Mouse (Mus musculus) MEL (cell line): ENCODE measurements at regions not wholly inside any gene's neighbourhood (a gene's known extent, or its start where the extent isn't known, plus 50 kb on each side); places are given as distances from the start of the nearest gene placed in this dataset.

Source experiments
- DNase-seq: peaks from one replicate; pipeline ENCODE4 v3.0.0; 2011; ENCODE audit warnings: low read depth, low spot score
- H3K27ac ChIP-seq: 2 replicates; pipeline ENCODE4 v1.5.1; 2012; ENCODE audit warnings: low read depth, mild to moderate bottlenecking, control low read depth, low read length, moderate library complexity; ENCODE audit not compliant: control insufficient read depth
- H3K27me3 ChIP-seq, 2 experiments: fragments of 150-350 bp in 1 of 2; sonication (generic) in 1 of 2; 2 replicates each; pipeline ENCODE4 v1.6.1; 2012; ENCODE audit warnings: low read length in 2 of 2, mild to moderate bottlenecking in 2 of 2, improper control_type of control experiment in 1 of 2, moderate library complexity in 1 of 2; ENCODE audit not compliant: insufficient read depth in 2 of 2, control insufficient read depth in 1 of 2
- H3K36me3 ChIP-seq, 2 experiments: 2 replicates each; pipeline ENCODE4 v1.6.1; 2012 to 2014; ENCODE audit warnings: low read length in 2 of 2, improper control_type of control experiment in 1 of 2, inconsistent platforms in 1 of 2, mild to moderate bottlenecking in 1 of 2; ENCODE audit not compliant: insufficient read depth in 2 of 2, control insufficient read depth in 1 of 2
- H3K4me1 ChIP-seq, 2 experiments: fragments of 150-350 bp in 1 of 2; sonication (generic) in 1 of 2; 2 replicates each; pipeline ENCODE4 v1.6.1; 2012; ENCODE audit warnings: low read length in 2 of 2, improper control_type of control experiment in 1 of 2, mild to moderate bottlenecking in 1 of 2; ENCODE audit not compliant: insufficient read depth in 2 of 2, control insufficient read depth in 1 of 2
- H3K4me3 ChIP-seq, 2 experiments: fragments of 150-350 bp in 1 of 2; sonication (generic) in 1 of 2; 2 replicates each; pipeline ENCODE4 v1.5.1; 2012; ENCODE audit warnings: low read depth in 2 of 2, low read length in 2 of 2, mild to moderate bottlenecking in 2 of 2, moderate library complexity in 2 of 2, control low read depth in 1 of 2, improper control_type of control experiment in 1 of 2; ENCODE audit not compliant: control insufficient read depth in 1 of 2, insufficient read depth in 1 of 2
- H3K79me2 ChIP-seq: 2 replicates; pipeline ENCODE4 v1.6.1; 2012; ENCODE audit warnings: mild to moderate bottlenecking, low read length, moderate library complexity; ENCODE audit not compliant: control insufficient read depth, poor library complexity, insufficient read depth
- H3K9ac ChIP-seq: 2 replicates; pipeline ENCODE4 v1.6.1; 2012; ENCODE audit warnings: low read depth, mild to moderate bottlenecking, control low read depth, low read length, moderate library complexity; ENCODE audit not compliant: control insufficient read depth, poor library complexity, severe bottlenecking
- H3K9me3 ChIP-seq: fragments of 150-350 bp; sonication (generic); replicated peaks from 2 replicates; pipeline ENCODE4 v1.6.1; 2012; ENCODE audit warnings: mild to moderate bottlenecking, low read length, improper control_type of control experiment, moderate library complexity; ENCODE audit not compliant: insufficient read depth
- BHLHE40 ChIP-seq: IDR thresholded peaks from 2 replicates; pipeline ENCODE4 v1.6.1; 2012; ENCODE audit warnings: low read depth, mild to moderate bottlenecking, inconsistent platforms, low read length, improper control_type of control experiment, borderline replicate concordance
- CTCF ChIP-seq, 3 experiments: IDR thresholded peaks in 2 of 3; conservative IDR thresholded peaks in 1 of 3; 2 replicates each; pipeline ENCODE4 v1.5.1; 2011 to 2012; ENCODE audit warnings: low read length in 3 of 3, low read depth in 2 of 3, mild to moderate bottlenecking in 2 of 3, improper control_type of control experiment in 1 of 3, inconsistent platforms in 1 of 3, mixed read lengths in 1 of 3, moderate library complexity in 1 of 3; ENCODE audit not compliant: control insufficient read depth in 1 of 3, insufficient read depth in 1 of 3, poor library complexity in 1 of 3, severe bottlenecking in 1 of 3
- ELF1 ChIP-seq: IDR thresholded peaks from 2 replicates; pipeline ENCODE4 v1.6.1; 2014; ENCODE audit warnings: low read depth, mild to moderate bottlenecking, inconsistent platforms, low read length, improper control_type of control experiment, moderate library complexity
- EP300 ChIP-seq, 2 experiments: IDR thresholded peaks; 2 replicates each; pipeline ENCODE4 v1.6.1; 2011; ENCODE audit warnings: improper control_type of control experiment in 2 of 2, low read length in 2 of 2, low read depth in 1 of 2, mild to moderate bottlenecking in 1 of 2
- ETS1 ChIP-seq: IDR thresholded peaks from 2 replicates; pipeline ENCODE4 v1.6.1; 2012; ENCODE audit warnings: low read depth, mild to moderate bottlenecking, inconsistent platforms, low read length, improper control_type of control experiment, moderate library complexity
- GABPA ChIP-seq: IDR thresholded peaks from 2 replicates; pipeline ENCODE4 v1.6.1; 2012; ENCODE audit warnings: low read depth, mild to moderate bottlenecking, inconsistent platforms, low read length, improper control_type of control experiment, moderate library complexity
- JUND ChIP-seq: IDR thresholded peaks from 2 replicates; pipeline ENCODE4 v1.6.1; 2011; ENCODE audit warnings: low read depth, mild to moderate bottlenecking, improper control_type of control experiment, low read length
- KAT2A ChIP-seq: conservative IDR thresholded peaks from 2 replicates; pipeline ENCODE4 v1.6.1; 2012; ENCODE audit warnings: low read depth, low read length, improper control_type of control experiment, inconsistent platforms
- MAX ChIP-seq: IDR thresholded peaks from 2 replicates; pipeline ENCODE4 v1.6.1; 2011; ENCODE audit warnings: low read length, improper control_type of control experiment
- MAZ ChIP-seq: IDR thresholded peaks from 2 replicates; pipeline ENCODE4 v1.6.1; 2012; ENCODE audit warnings: low read depth, mild to moderate bottlenecking, inconsistent platforms, low read length, improper control_type of control experiment
- MXI1 ChIP-seq: IDR thresholded peaks from 2 replicates; pipeline ENCODE4 v1.6.1; 2011; ENCODE audit warnings: mild to moderate bottlenecking, low read depth, low read length, improper control_type of control experiment
- NELFE ChIP-seq: IDR thresholded peaks from 2 replicates; pipeline ENCODE4 v1.6.1; 2011; ENCODE audit warnings: low read depth, low read length, improper control_type of control experiment
- NRF1 ChIP-seq: IDR thresholded peaks from 2 replicates; pipeline ENCODE4 v1.6.1; 2014; ENCODE audit warnings: low read depth, mild to moderate bottlenecking, inconsistent platforms, low read length, improper control_type of control experiment, moderate library complexity; ENCODE audit not compliant: poor library complexity, insufficient read depth, severe bottlenecking
- RAD21 ChIP-seq: IDR thresholded peaks from 2 replicates; pipeline ENCODE4 v1.6.1; 2011; ENCODE audit warnings: mild to moderate bottlenecking, low read depth, low read length, improper control_type of control experiment
- SMC3 ChIP-seq: IDR thresholded peaks from 2 replicates; pipeline ENCODE4 v1.6.1; 2011; ENCODE audit warnings: low read depth, low read length, improper control_type of control experiment
- TAL1 ChIP-seq: IDR thresholded peaks from 2 replicates; pipeline ENCODE4 v1.6.1; 2012; ENCODE audit warnings: mild to moderate bottlenecking, inconsistent platforms, low read length, moderate library complexity, mixed read lengths
- TBP ChIP-seq: IDR thresholded peaks from 2 replicates; pipeline ENCODE4 v1.8.0; 2011; ENCODE audit warnings: low read depth, low read length, improper control_type of control experiment
- TCF12 ChIP-seq: IDR thresholded peaks from 2 replicates; pipeline ENCODE4 v1.6.1; 2014; ENCODE audit warnings: low read depth, mild to moderate bottlenecking, inconsistent platforms, low read length, improper control_type of control experiment, moderate library complexity
- UBTF ChIP-seq: IDR thresholded peaks from 2 replicates; pipeline ENCODE4 v1.6.1; 2012; ENCODE audit warnings: low read depth, mild to moderate bottlenecking, inconsistent platforms, low read length, improper control_type of control experiment, moderate library complexity, borderline replicate concordance; ENCODE audit not compliant: insufficient read depth
- ZC3H11A ChIP-seq: IDR thresholded peaks from 2 replicates; pipeline ENCODE4 v1.6.1; 2012; ENCODE audit warnings: low read depth, mild to moderate bottlenecking, inconsistent platforms, low read length, improper control_type of control experiment
- ZNF384 ChIP-seq: IDR thresholded peaks from 2 replicates; pipeline ENCODE4 v1.6.1; 2012; ENCODE audit warnings: low read depth, mild to moderate bottlenecking, inconsistent platforms, low read length, improper control_type of control experiment

DNA sequence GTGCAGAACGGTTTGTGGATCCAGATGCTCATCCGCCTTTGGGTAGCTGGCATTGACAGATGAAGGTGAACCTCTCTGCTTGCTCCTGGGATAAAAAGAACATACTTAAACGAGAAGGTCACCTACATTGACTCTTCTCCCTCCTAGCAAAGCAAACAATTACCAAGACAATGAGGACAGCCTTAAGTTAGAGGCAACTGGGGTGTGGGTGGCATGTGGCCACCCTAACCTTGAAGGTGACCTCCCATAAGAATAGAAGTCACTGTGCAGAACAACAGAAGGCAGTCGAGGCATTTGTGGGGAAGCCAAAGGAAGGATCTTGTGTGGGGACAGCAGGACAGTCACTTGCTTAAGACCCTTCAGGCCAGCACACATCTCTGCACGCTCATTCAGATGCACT, 119.0 kb upstream of the Ralgapa2 start:
- DNase-seq, result no peak
- no peak overlapping the region for H3K4me3 ChIP-seq
- H3K79me2 ChIP-seq, result no peaks in the 10 kb centered on the region
- H3K9ac ChIP-seq, result no peak overlapping the region
- H3K36me3 ChIP-seq, result no peaks in the 10 kb centered on the region
- no peaks in the 10 kb centered on the region for H3K9me3 ChIP-seq
- H3K27me3 ChIP-seq, result no peaks in the 10 kb centered on the region; a peak in 2 of 4 replicates
- H3K27ac ChIP-seq, result no peak overlapping the region
- no peaks in the 10 kb centered on the region for H3K4me1 ChIP-seq
- TF ChIP-seq EP300 (IDR thresholded peaks at IDR 0.05; ENCODE audit: low read depth in 1 of 2, low read length in 2 of 2) (no peak), NRF1 (no peak), MXI1 (no peak), TCF12 (no peak), ETS1 (no peak), ZNF384 (no peak), JUND (no peak), TBP (no peak), MAX (no peak), BHLHE40 (no peak), ZC3H11A (no peak), GABPA (no peak), UBTF (no peak), MAZ (no peak), NELFE (no peak), TAL1 (no peak), KAT2A (no peak)

DNA sequence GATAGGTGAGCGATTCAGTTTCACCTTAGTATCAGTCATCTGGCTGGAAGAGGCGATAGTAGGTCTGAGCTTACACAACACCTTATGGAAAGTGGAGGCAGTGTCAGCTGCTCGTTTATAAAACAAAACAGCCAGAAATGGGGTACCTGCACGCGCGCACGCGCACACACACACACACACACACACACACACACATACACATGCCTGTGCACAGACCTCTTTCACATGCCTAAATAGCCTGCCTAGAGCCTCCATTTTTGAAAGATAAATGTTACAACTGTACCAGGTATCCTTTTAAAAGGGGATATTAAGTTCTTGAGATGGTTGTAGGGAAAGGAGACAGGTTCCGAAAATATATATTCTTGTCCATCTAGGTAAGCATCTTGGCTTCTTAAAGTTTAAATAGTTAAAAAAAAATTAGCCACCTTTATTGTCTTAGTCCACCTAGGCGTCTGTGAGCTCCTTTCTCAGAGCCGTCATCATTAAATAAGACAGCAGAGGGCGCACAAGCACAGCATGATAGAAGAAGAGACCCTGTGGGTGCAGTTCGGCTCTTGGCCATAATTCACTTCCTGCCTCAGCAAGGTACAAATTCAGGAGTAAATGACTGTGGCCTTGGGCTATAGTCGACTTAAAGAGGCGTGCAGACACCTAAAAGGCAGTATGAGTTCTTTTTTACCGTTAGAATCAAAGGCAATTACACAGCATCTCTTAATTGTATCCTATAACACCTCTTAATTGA, 121.4 kb upstream of the Ralgapa2 start:
- TF ChIP-seq CTCF (IDR thresholded peaks at IDR 0.05 in 2 of 3, conservative IDR thresholded peaks at IDR 0.05 in 1 of 3; ENCODE audit: control insufficient read depth in 1 of 3, insufficient read depth in 1 of 3, low read depth in 2 of 3, low read length in 3 of 3, poor library complexity in 1 of 3, severe bottlenecking in 1 of 3) (peak; percentile 69 to 91 (median 76)), JUND (no peak; the same call in 1 of the 2 replicates), RAD21 (peak; percentile 92), SMC3 (peak; percentile 96), TAL1 (no peak), ELF1 (peak; percentile 32; the same call in 1 of the 2 replicates), ZC3H11A (peak; percentile 90)
- Histone ChIP-seq H3K27me3 (no peaks in the 10 kb centered on the region; a peak in 2 of 4 replicates), H3K4me1 (peaks cover 0 to 5% of the 10 kb centered on the region in 2 experiments; a peak in 1 of 4 replicates), H3K9ac (0 out of 2 replicates have a peak overlapping the region, but pooled peaks have one; percentile 40), H3K4me3 (no peak overlapping the region), H3K36me3 (no peaks in the 10 kb centered on the region), H3K79me2 (no peaks in the 10 kb centered on the region), H3K9me3 (no peaks in the 10 kb centered on the region), H3K27ac (no peak overlapping the region)
- DNase-seq, result peak; percentile 87
